Mouse (Mus musculus): ENCODE measurements around the gene Rab21. TPM values are rescaled to one million over a fixed set of nuclear protein-coding genes. Genes with fewer than 3 reads are reported as not detected.

Gene Rab21
- polyA plus RNA-seq (2015; fragmentation: Nextera tagmentation; extraction: Ambion mirVana), result 1.8 TPM in 2 replicates

DNA sequence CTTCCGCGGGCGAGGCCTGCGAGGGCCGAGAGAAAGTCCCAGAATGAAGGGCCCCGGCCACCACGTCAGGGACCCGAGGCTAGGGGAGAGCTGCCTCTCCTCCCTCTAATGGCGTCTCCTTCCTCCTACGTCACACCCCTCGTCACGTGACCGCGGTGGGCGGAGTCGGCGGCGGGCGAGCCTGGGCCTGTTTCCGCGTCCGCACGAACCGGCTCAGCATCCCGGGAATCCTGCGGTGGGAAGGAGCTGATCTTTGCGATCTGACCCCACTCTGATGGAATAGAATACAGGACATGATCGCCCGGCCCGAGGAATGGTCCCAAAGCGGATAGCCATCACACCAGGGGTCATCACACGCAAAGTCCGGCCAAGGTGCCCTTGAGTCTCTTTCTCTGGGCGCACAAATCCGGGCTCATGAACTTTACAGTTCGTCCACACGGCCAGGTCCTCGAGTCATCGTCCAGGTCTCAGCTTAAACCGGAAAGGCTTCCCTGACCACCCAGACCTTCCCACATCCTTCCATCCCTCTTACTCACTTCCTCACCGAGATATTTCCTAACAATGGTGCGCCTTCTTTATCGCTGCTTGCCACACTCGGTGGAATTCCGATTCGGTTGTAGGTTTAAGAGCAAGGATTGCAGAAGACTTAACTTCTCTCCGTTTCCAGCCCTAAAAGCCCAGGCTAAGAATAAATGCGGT lies at the start of gene Rab21:
Rab21 (minus strand) TSS at position 122 of the 699 bp plus-strand sequence.
- H3K9me3 ChIP-seq (replicated peaks; ENCODE audit: control insufficient read depth, low read length), result no peaks in the 10 kb centered on the region
- H3K4me1 ChIP-seq (ENCODE audit: control insufficient read depth, low read depth, low read length), result peaks cover 29% of the 10 kb centered on the region
- peak within 1 kb of the TSS; percentile 96 for H3K9ac ChIP-seq (ENCODE audit: low read depth, low read length)
- peak; percentile 91 for ATAC-seq (ENCODE audit: low read depth)
- peak within 1 kb of the TSS; percentile 92 for H3K27ac ChIP-seq (ENCODE audit: low read length)
- no peaks in the 10 kb centered on the region for H3K27me3 ChIP-seq (ENCODE audit: control insufficient read depth, insufficient read depth, low read depth, low read length)
- H3K4me2 ChIP-seq (ENCODE audit: low read depth, low read length), result peak within 1 kb of the TSS; percentile 88
- under 1% methylated on average over 41 of the region's 48 CpGs for WGBS (ENCODE audit: insufficient replicate concordance)
- no peaks in the 10 kb centered on the region; the same call in 1 of the 2 replicates for H3K36me3 ChIP-seq (ENCODE audit: control insufficient read depth, insufficient read depth)
- H3K4me3 ChIP-seq (ENCODE audit: low read depth, low read length), result peak within 1 kb of the TSS; percentile 96

DNA sequence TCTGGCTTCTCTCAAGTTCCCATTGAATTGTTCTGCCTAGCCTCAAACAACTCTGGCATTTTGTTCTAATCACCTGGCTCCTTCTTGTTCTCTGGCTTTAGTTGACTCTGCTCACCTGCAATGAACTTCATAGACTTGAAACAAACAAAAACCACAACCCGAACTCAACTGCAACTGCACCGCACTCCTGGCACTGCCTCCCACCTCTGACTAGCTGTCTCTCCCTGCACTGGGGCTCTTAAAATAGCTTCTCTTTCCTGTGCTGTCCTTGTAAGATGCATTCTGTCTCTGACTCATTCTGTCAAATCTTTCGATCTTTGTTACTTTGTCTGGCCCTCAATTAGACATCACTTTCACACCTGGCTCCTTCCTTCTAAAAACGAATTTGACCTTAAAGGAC lies 47.8 kb upstream of the Rab21 start:
- peak overlapping the region; percentile 96 for H3K27ac ChIP-seq (ENCODE audit: low read length)
- H3K27me3 ChIP-seq (ENCODE audit: control insufficient read depth, insufficient read depth, low read depth, low read length), result no peaks in the 10 kb centered on the region
- H3K4me2 ChIP-seq (ENCODE audit: low read depth, low read length), result peak overlapping the region; percentile 94
- H3K9me3 ChIP-seq (replicated peaks; ENCODE audit: control insufficient read depth, low read length), result no peaks in the 10 kb centered on the region
- WGBS (ENCODE audit: insufficient replicate concordance), result 54% methylated on average over 4 of the region's 4 CpGs
- ATAC-seq (ENCODE audit: low read depth), result no peak
- peak overlapping the region; percentile 78 for H3K4me3 ChIP-seq (ENCODE audit: low read depth, low read length)
- peaks cover 21% of the 10 kb centered on the region for H3K4me1 ChIP-seq (ENCODE audit: control insufficient read depth, low read depth, low read length)
- H3K9ac ChIP-seq (ENCODE audit: low read depth, low read length), result peak overlapping the region; percentile 64
- H3K36me3 ChIP-seq (ENCODE audit: control insufficient read depth, insufficient read depth), result no peaks in the 10 kb centered on the region

DNA sequence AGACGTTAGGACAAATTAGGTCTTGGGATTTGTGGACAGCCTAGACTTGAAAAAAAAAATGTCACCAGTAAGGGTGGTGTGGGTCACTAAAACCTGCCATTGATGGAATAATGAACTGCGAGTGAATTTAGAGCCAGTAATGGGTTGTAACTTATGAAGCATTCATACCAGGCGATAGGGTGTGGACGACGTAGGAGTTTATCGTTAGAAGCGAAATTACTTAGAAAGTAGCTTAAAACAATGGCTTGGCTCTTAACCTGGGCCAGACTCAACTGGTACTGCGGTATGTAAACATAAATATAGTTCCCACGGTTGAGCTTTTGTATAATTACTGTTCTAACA lies 47.2 kb upstream of the Rab21 start:
- Histone ChIP-seq H3K27ac (ENCODE audit: low read length) (peak overlapping the region; percentile 96), H3K4me2 (ENCODE audit: low read depth, low read length) (peak overlapping the region; percentile 94), H3K4me1 (ENCODE audit: control insufficient read depth, low read depth, low read length) (peaks cover 21% of the 10 kb centered on the region), H3K36me3 (ENCODE audit: control insufficient read depth, insufficient read depth) (no peaks in the 10 kb centered on the region), H3K27me3 (ENCODE audit: control insufficient read depth, insufficient read depth, low read depth, low read length) (no peaks in the 10 kb centered on the region), H3K4me3 (ENCODE audit: low read depth, low read length) (peak overlapping the region; percentile 78), H3K9me3 (replicated peaks; ENCODE audit: control insufficient read depth, low read length) (no peaks in the 10 kb centered on the region), H3K9ac (ENCODE audit: low read depth, low read length) (peak overlapping the region; percentile 64)
- 7% methylated on average over 9 of the region's 9 CpGs for WGBS (ENCODE audit: insufficient replicate concordance)
- ATAC-seq (ENCODE audit: low read depth), result peak; percentile 35

DNA sequence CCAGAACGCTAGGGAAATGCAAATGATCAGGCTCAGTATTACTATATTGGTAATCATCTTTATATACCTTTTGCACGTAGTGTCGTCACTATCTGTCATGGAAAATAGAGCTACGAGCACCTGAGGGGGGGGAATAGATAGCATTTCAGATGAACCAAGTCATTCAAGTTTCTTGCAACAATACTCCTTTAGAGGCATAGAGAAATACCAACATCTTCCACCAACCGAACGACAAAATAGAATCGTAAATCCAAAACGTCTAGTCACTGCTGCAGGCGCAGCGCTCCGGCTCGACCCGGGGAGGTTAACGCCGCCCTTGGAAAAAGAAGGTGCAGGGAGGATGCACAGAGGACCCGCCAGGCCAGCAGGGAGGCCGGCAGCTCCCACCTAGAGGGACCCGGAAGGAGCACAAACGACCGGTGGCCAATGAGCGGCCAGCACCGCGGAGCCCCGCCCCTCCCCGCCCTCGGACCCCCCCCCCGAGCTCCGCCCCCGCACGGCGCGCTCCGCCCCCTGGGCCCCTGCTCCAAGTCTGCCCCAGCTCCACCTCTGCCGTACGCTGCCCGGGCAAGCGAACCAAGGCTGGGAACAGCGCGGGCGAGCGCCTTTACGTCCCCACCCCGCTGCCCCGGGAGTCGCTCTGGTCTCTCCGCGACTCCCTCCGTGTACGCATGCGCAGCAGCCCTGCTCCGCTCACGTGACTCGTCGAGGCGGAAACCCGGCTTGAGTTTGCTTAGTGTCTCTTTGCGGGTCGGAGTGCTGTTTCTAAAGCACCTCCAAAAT lies 46.6 kb upstream of the Rab21 start, which contains the start of gene Tmem19:
Tmem19 (minus strand) TSS at position 662 of the 783 bp plus-strand sequence.
- Histone ChIP-seq H3K27me3 (ENCODE audit: control insufficient read depth, insufficient read depth, low read depth, low read length) (no peaks in the 10 kb centered on the region), H3K27ac (ENCODE audit: low read length) (peak within 1 kb of the TSS; percentile 96), H3K4me3 (ENCODE audit: low read depth, low read length) (peak within 1 kb of the TSS; percentile 78), H3K9me3 (replicated peaks; ENCODE audit: control insufficient read depth, low read length) (no peaks in the 10 kb centered on the region), H3K36me3 (ENCODE audit: control insufficient read depth, insufficient read depth) (no peaks in the 10 kb centered on the region), H3K4me2 (ENCODE audit: low read depth, low read length) (peak within 1 kb of the TSS; percentile 94), H3K9ac (ENCODE audit: low read depth, low read length) (peak within 1 kb of the TSS; percentile 64), H3K4me1 (ENCODE audit: control insufficient read depth, low read depth, low read length) (peaks cover 21% of the 10 kb centered on the region)
- under 1% methylated on average over 45 of the region's 58 CpGs for WGBS (ENCODE audit: insufficient replicate concordance)
- peak; percentile 98 for ATAC-seq (ENCODE audit: low read depth)

DNA sequence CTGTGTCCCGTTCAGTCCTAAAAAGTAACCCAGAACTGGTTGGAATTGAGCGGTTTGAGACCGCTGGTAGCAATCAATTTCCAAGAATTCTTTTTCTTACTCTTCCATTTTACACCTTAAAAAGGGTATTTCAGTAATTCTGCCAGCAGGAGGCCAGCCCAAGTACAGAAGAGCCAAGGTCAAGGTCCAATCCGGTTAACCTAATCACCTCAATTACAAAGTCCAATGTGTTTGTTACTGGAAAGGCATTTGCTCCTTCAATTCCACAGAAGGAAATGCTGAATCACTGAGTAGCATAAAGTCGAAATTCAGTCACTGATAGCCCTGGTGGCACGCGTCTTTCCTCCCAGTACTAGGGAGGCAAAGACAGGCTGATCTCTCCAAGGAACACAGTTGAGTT lies 43.7 kb upstream of the Rab21 start:
- no peaks in the 10 kb centered on the region for H3K9me3 ChIP-seq (replicated peaks; ENCODE audit: control insufficient read depth, low read length)
- no peaks in the 10 kb centered on the region for H3K36me3 ChIP-seq (ENCODE audit: control insufficient read depth, insufficient read depth)
- peaks cover 21% of the 10 kb centered on the region for H3K4me1 ChIP-seq (ENCODE audit: control insufficient read depth, low read depth, low read length)
- 76% methylated on average over 7 of the region's 7 CpGs for WGBS (ENCODE audit: insufficient replicate concordance)
- H3K4me3 ChIP-seq (ENCODE audit: low read depth, low read length), result no peak overlapping the region
- no peak overlapping the region for H3K27ac ChIP-seq (ENCODE audit: low read length)
- ATAC-seq (ENCODE audit: low read depth), result no peak
- H3K27me3 ChIP-seq (ENCODE audit: control insufficient read depth, insufficient read depth, low read depth, low read length), result no peaks in the 10 kb centered on the region
- H3K4me2 ChIP-seq (ENCODE audit: low read depth, low read length), result no peak overlapping the region
- no peak overlapping the region for H3K9ac ChIP-seq (ENCODE audit: low read depth, low read length)

DNA sequence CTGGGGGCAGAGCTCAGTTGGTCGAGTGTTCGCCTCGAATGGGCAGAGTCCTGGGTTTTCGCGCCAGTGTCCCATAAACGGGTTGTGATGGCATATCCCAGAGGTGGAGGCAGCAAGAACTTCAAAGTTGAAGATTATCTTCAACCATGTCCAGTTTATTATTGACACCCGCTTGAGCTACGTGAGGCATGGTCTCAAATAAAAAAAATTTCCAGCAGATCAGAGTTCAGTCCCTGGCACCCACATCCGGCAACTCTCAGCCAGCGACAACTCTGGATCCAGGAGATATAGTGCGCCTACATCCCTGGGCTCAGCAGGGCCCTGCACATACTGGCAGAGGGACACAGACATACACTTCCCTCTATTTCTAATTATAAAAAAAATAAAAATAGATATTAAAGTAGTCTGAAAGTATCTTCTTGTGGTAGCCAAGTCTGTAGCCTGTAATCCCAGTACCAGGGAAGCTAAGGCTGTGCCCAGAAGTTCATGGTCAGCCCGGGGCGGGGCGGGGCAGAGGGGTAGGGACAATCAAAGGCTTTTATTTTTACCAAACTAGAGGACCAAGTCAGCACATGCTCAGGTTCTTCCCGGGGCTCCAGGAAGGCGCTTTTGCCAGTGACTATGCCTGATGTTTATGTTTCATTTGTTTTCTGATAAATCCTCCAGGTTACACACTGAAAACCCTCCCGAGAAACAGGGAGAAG lies 43.0 kb upstream of the Rab21 start:
- Histone ChIP-seq H3K9ac (ENCODE audit: low read depth, low read length) (no peak overlapping the region), H3K4me1 (ENCODE audit: control insufficient read depth, low read depth, low read length) (peaks cover 15% of the 10 kb centered on the region), H3K4me2 (ENCODE audit: low read depth, low read length) (no peak overlapping the region), H3K4me3 (ENCODE audit: low read depth, low read length) (no peak overlapping the region), H3K27ac (ENCODE audit: low read length) (no peak overlapping the region), H3K36me3 (ENCODE audit: control insufficient read depth, insufficient read depth) (no peaks in the 10 kb centered on the region), H3K9me3 (replicated peaks; ENCODE audit: control insufficient read depth, low read length) (no peaks in the 10 kb centered on the region), H3K27me3 (ENCODE audit: control insufficient read depth, insufficient read depth, low read depth, low read length) (no peaks in the 10 kb centered on the region)
- WGBS (ENCODE audit: insufficient replicate concordance), result 80% methylated on average over 17 of the region's 17 CpGs
- no peak for ATAC-seq (ENCODE audit: low read depth)

DNA sequence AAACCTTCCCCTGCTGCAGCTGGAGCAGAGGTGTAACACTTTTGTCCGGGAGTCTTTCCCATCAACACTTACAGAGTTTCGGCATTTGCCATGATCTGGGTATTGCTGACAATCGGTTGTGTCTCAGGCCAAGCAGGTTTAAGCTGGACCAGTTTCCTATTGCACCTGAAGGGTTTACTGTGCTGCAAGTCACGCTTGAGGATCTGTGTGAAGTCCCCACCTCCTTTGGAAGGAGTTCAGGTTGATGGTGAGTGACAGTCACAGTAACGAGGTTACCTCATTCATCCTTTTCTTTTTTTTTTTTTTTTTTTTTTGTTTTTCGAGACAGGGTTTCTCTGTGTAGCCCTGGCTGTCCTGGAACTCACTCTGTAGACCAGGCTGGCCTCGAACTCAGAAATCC lies 40.7 kb upstream of the Rab21 start:
- Histone ChIP-seq H3K36me3 (ENCODE audit: control insufficient read depth, insufficient read depth) (no peaks in the 10 kb centered on the region), H3K4me2 (ENCODE audit: low read depth, low read length) (no peak overlapping the region), H3K27me3 (ENCODE audit: control insufficient read depth, insufficient read depth, low read depth, low read length) (no peaks in the 10 kb centered on the region), H3K27ac (ENCODE audit: low read length) (no peak overlapping the region), H3K4me1 (ENCODE audit: control insufficient read depth, low read depth, low read length) (peaks cover 4% of the 10 kb centered on the region), H3K9ac (ENCODE audit: low read depth, low read length) (no peak overlapping the region), H3K4me3 (ENCODE audit: low read depth, low read length) (no peak overlapping the region), H3K9me3 (replicated peaks; ENCODE audit: control insufficient read depth, low read length) (no peaks in the 10 kb centered on the region)
- 84% methylated on average over 5 of the region's 7 CpGs for WGBS (ENCODE audit: insufficient replicate concordance)
- no peak for ATAC-seq (ENCODE audit: low read depth)

DNA sequence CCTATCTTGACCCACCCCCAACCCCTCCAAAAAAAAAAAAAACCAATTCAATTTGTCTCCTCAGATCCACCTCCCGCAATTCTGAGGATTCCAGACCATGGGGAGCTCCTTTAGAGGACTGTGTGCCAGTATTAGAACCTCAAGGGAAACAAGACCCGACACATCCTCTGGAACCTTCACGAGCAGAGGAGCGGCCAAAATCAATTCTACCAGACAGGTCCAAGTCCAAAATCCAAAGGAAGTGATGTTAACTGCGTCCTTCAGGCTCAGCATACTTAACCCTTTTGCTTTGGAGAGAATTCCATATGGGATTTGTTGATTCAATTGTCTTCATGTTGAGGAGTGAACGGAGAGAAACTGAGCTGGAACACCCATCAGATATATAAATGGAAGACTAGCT lies 39.6 kb upstream of the Rab21 start:
- Histone ChIP-seq H3K36me3 (ENCODE audit: control insufficient read depth, insufficient read depth) (no peaks in the 10 kb centered on the region), H3K9ac (ENCODE audit: low read depth, low read length) (no peak overlapping the region), H3K4me3 (ENCODE audit: low read depth, low read length) (no peak overlapping the region), H3K27ac (ENCODE audit: low read length) (no peak overlapping the region), H3K4me1 (ENCODE audit: control insufficient read depth, low read depth, low read length) (no peaks in the 10 kb centered on the region), H3K4me2 (ENCODE audit: low read depth, low read length) (no peak overlapping the region), H3K9me3 (replicated peaks; ENCODE audit: control insufficient read depth, low read length) (no peaks in the 10 kb centered on the region), H3K27me3 (ENCODE audit: control insufficient read depth, insufficient read depth, low read depth, low read length) (no peaks in the 10 kb centered on the region)
- ATAC-seq (ENCODE audit: low read depth), result no peak
- WGBS (ENCODE audit: insufficient replicate concordance), result 71% methylated on average over 6 of the region's 6 CpGs

Data from liver, embryonic 16.5 days (tissue).